Mouse (Mus musculus) midbrain, embryonic 10.5 days (tissue): ENCODE results near the gene Nprl2. TPM values are rescaled to one million over a fixed set of nuclear protein-coding genes. Genes with fewer than 3 reads are reported as not detected.
"Not testable (repeated sequence)": the region's sequence is repeated elsewhere in the genome, so short reads cannot be mapped to it uniquely, and the experiment has no call there.

Experiments used
- DNase-seq: peaks from one replicate; pipeline ENCODE4 v3.0.0-alpha.2; 2017; ENCODE audit warnings: low spot score
- H3K27ac ChIP-seq: fragments of 300-500 bp; sonication (generic); replicated peaks from 2 replicates; pipeline ENCODE4 v1.5.1; 2016; ENCODE audit warnings: mild to moderate bottlenecking
- H3K27me3 ChIP-seq: fragments of 300-500 bp; sonication (generic); 2 replicates; pipeline ENCODE4 v1.6.1; 2016; ENCODE audit warnings: low read depth, mild to moderate bottlenecking; ENCODE audit not compliant: poor library complexity, severe bottlenecking
- H3K36me3 ChIP-seq: fragments of 300-500 bp; sonication (generic); 2 replicates; pipeline ENCODE4 v1.6.1; 2016; ENCODE audit warnings: mild to moderate bottlenecking, moderate library complexity
- H3K4me1 ChIP-seq: fragments of 300-500 bp; sonication (generic); 2 replicates; pipeline ENCODE4 v1.6.1; 2016
- H3K4me3 ChIP-seq: fragments of 300-500 bp; sonication (generic); 2 replicates; pipeline ENCODE4 v1.5.1; 2016; ENCODE audit warnings: mild to moderate bottlenecking, moderate library complexity
- H3K9me3 ChIP-seq: fragments of 300-500 bp; sonication (generic); replicated peaks from 2 replicates; pipeline ENCODE4 v1.6.1; 2016; ENCODE audit warnings: mild to moderate bottlenecking
- WGBS: fragments of 180-500 bp; shearing (Covaris S2); methylation state at CpG from one replicate; pipeline ENCODE4 v1.1.7; 2016; 5-methylcytosine and 5-hydroxymethylcytosine counted together
- polyA plus RNA-seq: library from polyadenylated mRNA; unstranded; fragments of >200 nt; fragmentation: Nextera tagmentation; extraction: Ambion mirVana; gene quantifications from 2 replicates; pipeline ENCODE4 v1.2.1, GENCODE M21; 2016

The Nprl2 gene
- polyA plus RNA-seq, 1 experiment from 2014 or later = 37.1 TPM

- DNase-seq = no peak
- Histone ChIP-seq H3K36me3 (peaks cover 52% of the 10 kb centered on the region), H3K4me1 (peaks cover 85% of the 10 kb centered on the region), H3K27ac (0 out of 2 replicates have a peak overlapping the region, but pooled peaks have one; percentile 98), H3K4me3 (peak overlapping the region; percentile 89; the same call in 1 of the 2 replicates), H3K27me3 (no peaks in the 10 kb centered on the region), H3K9me3 (no peaks in the 10 kb centered on the region)
- WGBS = 59% methylated on average over 3 of the region's 3 CpGs
Measured at GRCm38 (mm10) chr9:107566855-107567254, 24.8 kb downstream of the Nprl2 start.

- Histone ChIP-seq H3K4me1 (peaks cover 84% of the 10 kb centered on the region), H3K27me3 (no peaks in the 10 kb centered on the region), H3K9me3 (no peaks in the 10 kb centered on the region), H3K36me3 (peaks cover 54% of the 10 kb centered on the region), H3K27ac (peak within 1 kb of the TSS; percentile 98), H3K4me3 (peak within 1 kb of the TSS; percentile 89)
- DNase-seq = peak; percentile 31
- WGBS = 3% methylated on average over 18 of the region's 18 CpGs
Measured at GRCm38 (mm10) chr9:107567702-107568319, 25.8 kb downstream of the Nprl2 start, which contains the start of gene Hyal2. Hyal2 (plus strand) TSS chr9:107567945.

GRCm38 (mm10) chr9:107568331-107569261, 26.6 kb downstream of the Nprl2 start:
- under 1% methylated on average over 41 of the region's 41 CpGs for WGBS
- Histone ChIP-seq H3K27ac (peak overlapping the region; percentile 98), H3K27me3 (no peaks in the 10 kb centered on the region), H3K36me3 (peaks cover 62% of the 10 kb centered on the region), H3K4me3 (peak overlapping the region; percentile 89), H3K9me3 (0 out of 2 replicates have a peak, but pooled peaks cover 4% of the 10 kb centered on the region), H3K4me1 (peaks cover 76% of the 10 kb centered on the region)
- DNase-seq = peak; percentile 90

- H3K9me3 ChIP-seq = 0 out of 2 replicates have a peak, but pooled peaks cover 6% of the 10 kb centered on the region
- H3K4me1 ChIP-seq = peaks cover 69% of the 10 kb centered on the region
- H3K27ac ChIP-seq = peak overlapping the region; percentile 98
- peaks cover 64% of the 10 kb centered on the region for H3K36me3 ChIP-seq
- DNase-seq = no peak
- H3K27me3 ChIP-seq = no peaks in the 10 kb centered on the region
- 1% methylated on average over 23 of the region's 23 CpGs for WGBS
- H3K4me3 ChIP-seq = peak overlapping the region; percentile 89
Measured at GRCm38 (mm10) chr9:107569270-107569669, 27.2 kb downstream of the Nprl2 start.

- peaks cover 62% of the 10 kb centered on the region for H3K4me1 ChIP-seq
- H3K36me3 ChIP-seq = peaks cover 64% of the 10 kb centered on the region
- peak overlapping the region; percentile 98 for H3K27ac ChIP-seq
- no peaks in the 10 kb centered on the region for H3K27me3 ChIP-seq
- 57% methylated on average over 13 of the region's 13 CpGs for whole genome bisulfite sequencing
- peak overlapping the region; percentile 89 for H3K4me3 ChIP-seq
- H3K9me3 ChIP-seq = 0 out of 2 replicates have a peak, but pooled peaks cover 6% of the 10 kb centered on the region
- DNase-seq = no peak
Measured at GRCm38 (mm10) chr9:107570016-107570415, 28.0 kb downstream of the Nprl2 start.

GRCm38 (mm10) chr9:107570845-107571244, 28.8 kb downstream of the Nprl2 start:
- 94% methylated on average over 21 of the region's 21 CpGs for WGBS
- H3K9me3 ChIP-seq = 0 out of 2 replicates have a peak, but pooled peaks cover 6% of the 10 kb centered on the region
- H3K4me1 ChIP-seq = peaks cover 59% of the 10 kb centered on the region
- H3K27ac ChIP-seq = peak overlapping the region; percentile 98; the same call in 1 of the 2 replicates
- DNase-seq = no peak
- peak overlapping the region; percentile 89 for H3K4me3 ChIP-seq
- peaks cover 58% of the 10 kb centered on the region for H3K36me3 ChIP-seq
- H3K27me3 ChIP-seq = no peaks in the 10 kb centered on the region

- DNase-seq = no peak
- Histone ChIP-seq H3K4me3 (peak overlapping the region; percentile 89), H3K36me3 (peaks cover 51% of the 10 kb centered on the region), H3K4me1 (peaks cover 59% of the 10 kb centered on the region), H3K27ac (no peak overlapping the region), H3K9me3 (0 out of 2 replicates have a peak, but pooled peaks cover 6% of the 10 kb centered on the region), H3K27me3 (no peaks in the 10 kb centered on the region)
- WGBS = 95% methylated on average over 22 of the region's 22 CpGs
Measured at GRCm38 (mm10) chr9:107571534-107572326, 29.7 kb downstream of the Nprl2 start.

- no peak for DNase-seq
- WGBS = 95% methylated on average over 2 of the region's 2 CpGs
- peak overlapping the region; percentile 11 for H3K4me3 ChIP-seq
- H3K27me3 ChIP-seq = no peaks in the 10 kb centered on the region
- peaks cover 51% of the 10 kb centered on the region for H3K36me3 ChIP-seq
- peaks cover 59% of the 10 kb centered on the region for H3K4me1 ChIP-seq
- no peak overlapping the region for H3K27ac ChIP-seq
- 0 out of 2 replicates have a peak, but pooled peaks cover 6% of the 10 kb centered on the region for H3K9me3 ChIP-seq
Measured at GRCm38 (mm10) chr9:107572327-107572662, 30.3 kb downstream of the Nprl2 start.

GRCm38 (mm10) chr9:107573774-107574173, 31.7 kb downstream of the Nprl2 start:
- not testable (repeated sequence) for H3K4me3 ChIP-seq, H3K9me3 ChIP-seq, H3K27ac ChIP-seq, DNase-seq, H3K27me3 ChIP-seq
- peaks cover 52% of the 10 kb centered on the region for H3K36me3 ChIP-seq
- H3K4me1 ChIP-seq = peaks cover 59% of the 10 kb centered on the region
- WGBS = 75% methylated on average over 6 of the region's 6 CpGs

GRCm38 (mm10) chr9:107575579-107576356, 33.7 kb downstream of the Nprl2 start:
- Histone ChIP-seq H3K4me3 (no peak overlapping the region), H3K9me3 (0 out of 2 replicates have a peak, but pooled peaks cover 6% of the 10 kb centered on the region), H3K36me3 (peaks cover 46% of the 10 kb centered on the region), H3K4me1 (peaks cover 66% of the 10 kb centered on the region), H3K27ac (peak overlapping the region; percentile 81), H3K27me3 (no peaks in the 10 kb centered on the region)
- 87% methylated on average over 14 of the region's 14 CpGs for WGBS
- DNase-seq = no peak

- no peaks in the 10 kb centered on the region for H3K27me3 ChIP-seq
- peak within 1 kb of the TSS; percentile 53 for H3K4me3 ChIP-seq
- H3K27ac ChIP-seq = peak within 1 kb of the TSS; percentile 81
- H3K9me3 ChIP-seq = 0 out of 2 replicates have a peak, but pooled peaks cover 6% of the 10 kb centered on the region
- WGBS = 30% methylated on average over 16 of the region's 16 CpGs
- DNase-seq = peak; percentile 85
- H3K36me3 ChIP-seq = peaks cover 39% of the 10 kb centered on the region
- H3K4me1 ChIP-seq = peaks cover 66% of the 10 kb centered on the region
Measured at GRCm38 (mm10) chr9:107576357-107577107, 34.5 kb downstream of the Nprl2 start, which contains the start of gene Hyal1. Hyal1 (plus strand) TSS chr9:107576927.
